Comparison of ENCODE assay signal across 13 mouse cellular contexts in genomic region chr8:48646110-48646509, GRCm38 (mm10).
DNase-seq lines count a peak whose midpoint lies in the region; ATAC-seq and TF ChIP-seq lines count a peak whose summit lies in the region.
"Had no signal": no experiment of that assay in that cellular context is flagged by ENCODE, and none has a peak within 500 bp of the region (broad histone marks: within the 10 kb centered on the region; RNA-seq: fewer than 3 reads in every experiment).

No protein-coding gene starts in this region.

- no peaks in the 10 kb centered on the region for H3K36me3 ChIP-seq in heart, embryonic 16.5 days (ENCODE audit: control insufficient read depth, insufficient read depth)
- no peaks in the 10 kb centered on the region for H3K36me3 ChIP-seq in testis, adult 2 months (ENCODE audit: control insufficient read depth, insufficient read depth, low read length)
- H3K36me3 ChIP-seq in limb, embryonic 15.5 days, result no peaks in the 10 kb centered on the region
- no peaks in the 10 kb centered on the region for H3K36me3 ChIP-seq in stomach, postnatal 0 days (ENCODE audit: control insufficient read depth, insufficient read depth, low read length)

- WGBS in heart, embryonic 16.5 days, result 65% methylated on average over 18 of the region's 18 CpGs
- WGBS in limb, embryonic 15.5 days, result 71% methylated on average over 18 of the region's 18 CpGs
- 64% methylated on average over 18 of the region's 18 CpGs for WGBS in stomach, postnatal 0 days

- TF ChIP-seq EP300 in stomach, postnatal 0 days (optimal IDR thresholded peaks at IDR 0.05), result no peak

- H3K9ac ChIP-seq in heart, embryonic 16.5 days (ENCODE audit: low read length), result no peak overlapping the region
- H3K9ac ChIP-seq in limb, embryonic 15.5 days, result no peak overlapping the region
- H3K9ac ChIP-seq in stomach, postnatal 0 days (ENCODE audit: low read length), result no peak overlapping the region

- no peak for ATAC-seq in heart, embryonic 16.5 days (replicated peaks; ENCODE audit: extremely low read depth, insufficient read depth, low FRiP score)
- ATAC-seq in limb, embryonic 15.5 days (ENCODE audit: insufficient number of reproducible peaks, low FRiP score, low TSS enrichment, low read depth), result no peak
- no peak for ATAC-seq in stomach, postnatal 0 days (ENCODE audit: low FRiP score, low TSS enrichment)
- no peak for ATAC-seq in granulocyte monocyte progenitor cell, adult 5-6 weeks (replicated peaks; ENCODE audit: poor library complexity, severe bottlenecking)
- ATAC-seq: Patski had no signal

- no peak overlapping the region for H3K4me3 ChIP-seq in heart, embryonic 16.5 days (ENCODE audit: low read length)
- H3K4me3 ChIP-seq in testis, adult 2 months (ENCODE audit: control insufficient read depth, low read depth, low read length), result peak overlapping the region; percentile 53
- peak overlapping the region; percentile 12 for H3K4me3 ChIP-seq in limb, embryonic 15.5 days
- H3K4me3 ChIP-seq in stomach, postnatal 0 days (ENCODE audit: low read depth, low read length), result no peak overlapping the region

- TF ChIP-seq CTCF in testis, adult 2 months (IDR thresholded peaks at IDR 0.05; ENCODE audit: control insufficient read depth, insufficient read depth, insufficient replicate concordance, low read depth, low read length), result no peak
- no peak for TF ChIP-seq CTCF in stomach, postnatal 0 days (IDR thresholded peaks at IDR 0.05; ENCODE audit: low read depth)

- no peaks in the 10 kb centered on the region for H3K27me3 ChIP-seq in heart, embryonic 16.5 days (ENCODE audit: control insufficient read depth, insufficient read depth, low read length)
- no peaks in the 10 kb centered on the region for H3K27me3 ChIP-seq in testis, adult 2 months (ENCODE audit: control insufficient read depth, insufficient read depth, low read length)
- no peaks in the 10 kb centered on the region for H3K27me3 ChIP-seq in limb, embryonic 15.5 days
- no peaks in the 10 kb centered on the region for H3K27me3 ChIP-seq in stomach, postnatal 0 days (ENCODE audit: control insufficient read depth, insufficient read depth, low read length)
- H3K27me3 ChIP-seq: Patski had no signal

- no peaks in the 10 kb centered on the region for H3K4me1 ChIP-seq in heart, embryonic 16.5 days (ENCODE audit: control insufficient read depth, insufficient read depth, low read length)
- peaks cover 2% of the 10 kb centered on the region; the same call in 1 of the 2 replicates for H3K4me1 ChIP-seq in testis, adult 2 months (ENCODE audit: control insufficient read depth, insufficient read depth, low read length)
- no peaks in the 10 kb centered on the region; the same call in 1 of the 2 replicates for H3K4me1 ChIP-seq in limb, embryonic 15.5 days
- no peaks in the 10 kb centered on the region for H3K4me1 ChIP-seq in stomach, postnatal 0 days (replicated peaks; ENCODE audit: control insufficient read depth, insufficient read depth)

- no peak overlapping the region for H3K27ac ChIP-seq in heart, embryonic 16.5 days (ENCODE audit: low read length)
- no peak overlapping the region for H3K27ac ChIP-seq in testis, adult 2 months (ENCODE audit: control insufficient read depth, insufficient read depth, low read depth, low read length)
- no peak overlapping the region for H3K27ac ChIP-seq in limb, embryonic 15.5 days
- no peak overlapping the region for H3K27ac ChIP-seq in stomach, postnatal 0 days (replicated peaks)

- H3K4me2 ChIP-seq in heart, embryonic 16.5 days (ENCODE audit: low read depth, low read length), result peak overlapping the region; percentile 21; the same call in 1 of the 2 replicates
- H3K4me2 ChIP-seq in limb, embryonic 15.5 days, result 0 out of 2 replicates have a peak overlapping the region, but pooled peaks have one; percentile 1
- no peak overlapping the region; the same call in 1 of the 2 replicates for H3K4me2 ChIP-seq in stomach, postnatal 0 days (replicated peaks; ENCODE audit: low read depth)
- H3K4me2 ChIP-seq: heart, embryonic 11.5 days had no signal

- no peaks in the 10 kb centered on the region for H3K9me3 ChIP-seq in heart, embryonic 16.5 days (replicated peaks; ENCODE audit: control insufficient read depth, low read length)
- no peaks in the 10 kb centered on the region for H3K9me3 ChIP-seq in limb, embryonic 15.5 days
- no peaks in the 10 kb centered on the region for H3K9me3 ChIP-seq in stomach, postnatal 0 days (ENCODE audit: control insufficient read depth, low read length)

- no peak for DNase-seq in heart, adult 18-20 months
- no peak for DNase-seq in testis, postnatal 10 days (ENCODE audit: low spot score)
- peak; percentile 17 for DNase-seq in stomach, postnatal 0 days (ENCODE audit: low spot score)
- DNase-seq in thymus, postnatal 25 days, result no peak
- DNase-seq: adrenal gland, postnatal 25 days; cerebellum, adult 9-10 months; kidney, postnatal 4 days had no signal

- no peak for TF ChIP-seq POLR2A in testis, adult 2 months (IDR thresholded peaks at IDR 0.05; ENCODE audit: control insufficient read depth, low read depth, low read length)

Comparison
In these comparisons a context has a peak if more than half of its experiments do, and no peak if none do; other contexts are left out.
1. H3K4me3 ChIP-seq: peak in testis, adult 2 months (single experiment) and limb, embryonic 15.5 days (single experiment); none in heart, embryonic 16.5 days (single experiment) and stomach, postnatal 0 days (single experiment).